23 mouse cellular contexts compared by ENCODE assay signal in genomic region chr3:132787775-132788174, GRCm38 (mm10).
DNase-seq lines count a peak whose midpoint lies in the region; ATAC-seq lines count a peak whose summit lies in the region.
"Had no signal": no experiment of that assay in that cellular context is flagged by ENCODE, and none has a peak within 500 bp of the region (broad histone marks: within the 10 kb centered on the region; RNA-seq: fewer than 3 reads in every experiment).

No protein-coding gene starts in this region.

- no peak overlapping the region for H3K4me2 ChIP-seq in liver, embryonic 13.5 days
- H3K4me2 ChIP-seq in liver, embryonic 11.5 days, result no peak overlapping the region
- H3K4me2 ChIP-seq: embryonic facial prominence, embryonic 12.5 days; embryonic facial prominence, embryonic 15.5 days; heart, embryonic 13.5 days; hindbrain, embryonic 14.5 days had no signal

- DNase-seq in liver, embryonic 13.5 days, result no peak
- no peak for DNase-seq in liver, embryonic 11.5 days (ENCODE audit: low spot score)
- peak; percentile 36 for DNase-seq in 416B (ENCODE audit: low read depth)
- peak; percentile 61 for DNase-seq in NIH3T3 (ENCODE audit: low read depth)
- no peak for DNase-seq in urinary bladder, postnatal 10 days (ENCODE audit: low spot score)
- no peak for DNase-seq in heart, adult 8-10 months (ENCODE audit: low spot score)
- no peak for DNase-seq in adrenal gland, adult 2 months
- DNase-seq: adrenal gland, postnatal 10 days; adrenal gland, postnatal 36 days; cerebellum, adult 18-20 months; cerebellum, adult 9-10 months; cerebellum, postnatal 14 days; gastrocnemius, postnatal 25 days; heart, adult 18-20 months; heart, postnatal 14 days; heart, postnatal 4 days had no signal

- no peak overlapping the region for H3K4me3 ChIP-seq in liver, embryonic 13.5 days (replicated peaks)
- H3K4me3 ChIP-seq in liver, embryonic 11.5 days (ENCODE audit: low read depth, low read length), result no peak overlapping the region
- H3K4me3 ChIP-seq: embryonic facial prominence, embryonic 12.5 days; embryonic facial prominence, embryonic 15.5 days; heart, embryonic 10.5 days; heart, embryonic 13.5 days had no signal

- no peaks in the 10 kb centered on the region for H3K4me1 ChIP-seq in liver, embryonic 13.5 days (replicated peaks)
- H3K4me1 ChIP-seq in liver, embryonic 11.5 days (replicated peaks; ENCODE audit: control insufficient read depth, insufficient read depth, low read length), result no peaks in the 10 kb centered on the region
- H3K4me1 ChIP-seq: embryonic facial prominence, embryonic 12.5 days; embryonic facial prominence, embryonic 15.5 days; heart, embryonic 10.5 days; heart, embryonic 13.5 days had no signal

- 71% methylated on average over 4 of the region's 4 CpGs for WGBS in liver, embryonic 13.5 days (ENCODE audit: insufficient replicate concordance)
- 88% methylated on average over 4 of the region's 4 CpGs for WGBS in liver, embryonic 11.5 days

- H3K9ac ChIP-seq in liver, embryonic 13.5 days, result no peak overlapping the region
- no peak overlapping the region for H3K9ac ChIP-seq in liver, embryonic 11.5 days (ENCODE audit: low read depth, low read length)
- H3K9ac ChIP-seq: embryonic facial prominence, embryonic 12.5 days; embryonic facial prominence, embryonic 15.5 days; heart, embryonic 13.5 days; hindbrain, embryonic 14.5 days had no signal

- no peaks in the 10 kb centered on the region for H3K9me3 ChIP-seq in liver, embryonic 13.5 days (replicated peaks)
- no peaks in the 10 kb centered on the region for H3K9me3 ChIP-seq in liver, embryonic 11.5 days (ENCODE audit: control insufficient read depth, low read length)
- H3K9me3 ChIP-seq: embryonic facial prominence, embryonic 12.5 days; embryonic facial prominence, embryonic 15.5 days; heart, embryonic 10.5 days; heart, embryonic 13.5 days had no signal

- no peak overlapping the region for H3K27ac ChIP-seq in liver, embryonic 13.5 days
- no peak overlapping the region for H3K27ac ChIP-seq in liver, embryonic 11.5 days (ENCODE audit: low read depth, low read length)
- H3K27ac ChIP-seq: embryonic facial prominence, embryonic 12.5 days; embryonic facial prominence, embryonic 15.5 days; heart, embryonic 10.5 days; heart, embryonic 13.5 days; hindbrain, embryonic 14.5 days had no signal

- H3K27me3 ChIP-seq in liver, embryonic 13.5 days, result no peaks in the 10 kb centered on the region
- H3K27me3 ChIP-seq in liver, embryonic 11.5 days (replicated peaks; ENCODE audit: control insufficient read depth, insufficient read depth, low read length), result no peaks in the 10 kb centered on the region
- H3K27me3 ChIP-seq: embryonic facial prominence, embryonic 12.5 days; embryonic facial prominence, embryonic 15.5 days; heart, embryonic 13.5 days had no signal

- no peaks in the 10 kb centered on the region; the same call in 1 of the 2 replicates for H3K36me3 ChIP-seq in liver, embryonic 13.5 days
- no peaks in the 10 kb centered on the region for H3K36me3 ChIP-seq in liver, embryonic 11.5 days (ENCODE audit: control insufficient read depth, insufficient read depth, low read length)

- ATAC-seq in liver, embryonic 13.5 days (ENCODE audit: low read depth), result 0 out of 2 replicates have a peak, but pooled peaks have one; percentile 41
- no peak for ATAC-seq in liver, embryonic 11.5 days (replicated peaks; ENCODE audit: low FRiP score)
- ATAC-seq: activated CD4-positive, CD25-positive, alpha-beta regulatory T cell, adult 4 months; forebrain, embryonic 14.5 days had no signal

Comparison
In these comparisons a context has a peak if more than half of its experiments do, and no peak if none do; other contexts are left out.
1. DNase-seq: peak in 416B (single experiment) and NIH3T3 (single experiment); none in liver, embryonic 13.5 days (single experiment), liver, embryonic 11.5 days (single experiment), urinary bladder, postnatal 10 days (single experiment), heart, adult 8-10 months (single experiment) and adrenal gland, adult 2 months (single experiment).